Mouse (Mus musculus): ENCODE data around the gene Tmem183a.

Gene Tmem183a

GRCm38 (mm10) chr1:134361857-134362212, at the start of gene Tmem183a:
Gene Tmem183a (minus strand): TSS chr1:134361979.
- peak; percentile 97 for DNase-seq

DNA sequence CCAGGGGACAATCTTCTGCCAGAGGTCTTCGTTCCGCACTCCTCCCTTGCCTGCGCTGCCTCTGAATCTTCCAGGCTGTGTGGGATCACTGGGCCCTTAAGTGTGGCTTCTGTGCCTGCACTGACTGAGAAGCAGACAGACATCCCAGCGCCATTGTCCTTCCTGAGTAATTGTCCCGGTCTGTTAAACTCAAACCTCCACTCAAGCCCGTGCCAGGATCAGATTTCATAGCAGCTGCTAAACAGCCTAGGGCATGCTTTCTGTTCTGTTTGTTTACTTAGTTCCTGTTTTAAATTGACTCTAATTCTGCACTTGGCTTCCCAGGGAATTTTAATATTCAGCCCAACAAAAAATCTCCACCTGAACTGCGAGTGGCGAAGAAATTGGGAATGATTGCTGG, 46.3 kb upstream of the Tmem183a start:
- DNase-seq = no peak

DNA sequence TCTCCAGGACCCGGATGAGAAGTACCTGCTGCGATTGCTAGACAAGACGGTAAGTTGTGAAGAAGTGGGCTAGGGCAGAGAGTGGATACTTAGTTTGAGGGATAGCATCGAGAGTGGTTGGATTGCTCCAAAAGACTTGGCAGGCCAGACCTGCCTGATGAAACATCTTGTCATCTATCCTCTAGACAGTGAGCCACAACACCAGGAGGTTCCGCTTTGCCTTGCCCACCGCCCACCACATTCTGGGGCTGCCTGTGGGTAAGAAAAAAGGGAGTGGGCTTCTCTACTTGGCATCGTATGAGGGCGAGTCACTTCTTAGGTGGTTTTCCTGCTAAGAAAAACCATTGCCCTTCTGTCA, 44.6 kb upstream of the Tmem183a start:
- no peak for DNase-seq

DNA sequence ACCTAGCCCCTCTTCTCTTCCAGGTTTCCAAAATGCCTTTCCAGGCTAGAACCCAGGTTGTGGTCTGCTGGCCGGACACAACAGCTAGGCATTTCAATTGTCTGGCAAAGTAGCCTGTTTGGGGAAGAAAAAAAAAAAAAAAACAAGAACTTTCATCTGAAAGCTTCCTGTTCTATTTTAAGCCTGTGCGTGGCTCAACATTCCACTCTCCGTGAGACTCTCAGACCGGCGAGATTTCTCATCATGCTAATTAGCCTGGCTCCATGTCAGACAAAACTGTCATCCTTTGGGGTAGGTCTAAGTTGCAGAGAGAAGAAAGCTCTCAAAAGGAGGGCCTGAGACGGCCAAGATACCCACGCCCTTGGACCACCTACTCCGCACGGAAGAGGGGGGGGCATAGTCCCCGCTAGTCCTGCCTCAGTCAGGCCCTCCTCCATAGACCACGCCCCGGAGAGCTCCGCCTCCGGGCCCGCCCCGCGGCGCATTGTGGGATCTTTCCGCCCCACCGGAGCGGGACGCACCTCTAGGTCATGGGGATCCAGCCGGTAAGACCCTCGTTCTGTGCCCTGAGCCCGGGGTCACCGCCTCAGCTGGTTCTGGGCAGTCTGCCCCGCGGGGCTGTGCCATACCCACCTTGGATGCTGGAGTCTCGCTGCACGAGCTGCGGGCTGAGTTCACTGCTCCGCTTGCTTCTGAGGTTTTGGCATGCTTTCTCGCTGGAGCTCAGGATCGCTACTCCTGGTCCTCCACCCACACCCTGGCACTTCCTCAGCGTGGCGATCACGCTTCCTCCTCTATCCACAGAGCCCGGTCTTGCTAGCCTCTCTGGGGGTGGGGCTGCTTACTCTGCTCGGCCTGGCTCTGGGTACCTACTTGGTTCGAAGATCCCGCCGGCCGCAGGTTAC, 44.0 kb upstream of the Tmem183a start, which contains the start of gene Cyb5r1:
Gene Cyb5r1 (plus strand): TSS at position 51 of the 905 bp plus-strand sequence.
- peak; percentile 39 for DNase-seq

DNA sequence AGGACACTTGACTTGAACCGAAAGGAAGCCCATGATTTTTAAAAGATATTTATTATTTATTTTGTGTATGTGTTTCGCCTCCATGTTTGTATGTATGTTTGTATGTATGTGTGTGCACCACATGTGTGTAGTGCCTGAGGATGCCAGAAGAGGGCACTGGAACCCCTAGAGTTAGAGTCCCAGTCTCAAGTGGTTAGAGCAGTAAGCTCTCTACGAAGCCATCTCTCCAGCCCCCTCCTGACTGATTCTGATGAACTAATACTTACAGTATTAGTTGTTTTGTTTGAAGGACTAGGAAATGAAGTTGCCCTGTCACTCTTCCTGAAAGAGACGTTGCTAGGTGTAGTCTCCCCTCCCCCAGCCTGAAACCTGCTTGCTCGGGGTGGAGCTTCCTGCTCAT, 38.0 kb upstream of the Tmem183a start:
- DNase-seq = no peak

DNA sequence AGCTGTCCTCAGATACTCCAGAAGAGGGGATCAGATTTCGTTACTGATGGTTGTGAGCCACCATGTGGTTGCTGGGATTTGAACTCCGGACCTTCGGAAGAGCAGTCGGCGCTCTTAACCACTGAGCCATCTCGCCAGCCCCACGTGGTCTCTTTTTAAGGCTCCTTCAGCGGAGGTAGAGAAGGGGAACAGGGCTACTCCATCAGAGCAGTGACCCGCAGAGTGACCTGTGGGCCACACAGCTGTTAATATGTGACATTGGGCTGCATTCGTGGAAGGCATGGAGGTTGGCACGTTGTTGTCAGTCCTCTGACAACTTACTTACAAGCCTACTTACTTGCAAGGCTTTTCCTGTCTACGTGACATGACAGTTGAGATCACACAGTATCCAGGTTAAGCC, 36.4 kb upstream of the Tmem183a start:
- DNase-seq = no peak

- DNase-seq = no peak
These were observed 32.0 kb upstream of the Tmem183a start for GRCm38 (mm10) chr1:134393827-134394226.

GRCm38 (mm10) chr1:134385666-134386065, 23.9 kb upstream of the Tmem183a start, which contains the start of gene 4933406M09Rik:
Gene 4933406M09Rik (plus strand): TSS chr1:134385940.
- DNase-seq = no peak

- DNase-seq = no peak
These were observed 23.4 kb upstream of the Tmem183a start for GRCm38 (mm10) chr1:134385176-134385575.

DNA sequence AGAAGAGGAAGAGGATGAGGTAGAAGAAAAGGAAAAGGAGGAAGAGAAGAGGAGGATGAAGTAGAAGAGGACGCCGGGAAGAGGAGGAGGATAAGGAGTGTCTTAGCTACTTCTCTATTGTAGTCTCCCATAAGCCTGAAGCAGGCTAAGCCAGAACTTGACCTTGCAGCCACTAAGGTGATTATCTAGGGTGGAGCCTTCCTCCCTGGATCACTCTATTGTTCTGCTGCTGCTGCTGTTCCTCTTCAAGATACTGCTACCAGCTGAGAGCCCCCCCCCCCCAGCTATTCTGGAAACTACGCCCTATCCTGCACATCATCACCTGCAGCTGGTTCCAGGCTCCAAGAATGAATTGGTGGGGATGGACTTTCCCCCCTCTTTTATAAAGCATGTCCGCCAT, 22.8 kb upstream of the Tmem183a start:
- no peak for DNase-seq

- no peak for DNase-seq
These were observed 20.2 kb upstream of the Tmem183a start for GRCm38 (mm10) chr1:134381795-134382625.

DNA sequence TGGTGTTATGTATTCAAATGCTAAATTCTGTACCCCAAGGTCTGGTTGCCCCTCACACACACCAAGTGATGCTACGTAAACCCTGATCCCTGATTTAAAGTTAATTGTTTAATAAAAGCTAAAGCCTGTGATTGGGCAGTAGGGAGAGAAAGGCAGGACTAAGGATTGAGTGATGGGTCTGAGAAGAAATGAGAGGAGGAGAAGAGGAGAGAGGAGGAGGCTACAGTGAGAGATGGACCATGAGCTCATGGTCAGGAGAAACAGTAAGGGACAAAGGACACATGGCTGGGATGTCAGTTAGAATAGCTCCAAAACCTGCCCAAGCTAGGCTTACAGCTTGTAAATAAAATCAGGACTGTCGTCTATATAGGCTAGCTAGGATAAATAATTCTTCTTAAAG, 19.3 kb upstream of the Tmem183a start:
- no peak for DNase-seq

- no peak for DNase-seq
These were observed 12.3 kb upstream of the Tmem183a start for GRCm38 (mm10) chr1:134374124-134374523.

GRCm38 (mm10) chr1:134368777-134369337, 7.1 kb upstream of the Tmem183a start:
- peak; percentile 77 for DNase-seq

DNA sequence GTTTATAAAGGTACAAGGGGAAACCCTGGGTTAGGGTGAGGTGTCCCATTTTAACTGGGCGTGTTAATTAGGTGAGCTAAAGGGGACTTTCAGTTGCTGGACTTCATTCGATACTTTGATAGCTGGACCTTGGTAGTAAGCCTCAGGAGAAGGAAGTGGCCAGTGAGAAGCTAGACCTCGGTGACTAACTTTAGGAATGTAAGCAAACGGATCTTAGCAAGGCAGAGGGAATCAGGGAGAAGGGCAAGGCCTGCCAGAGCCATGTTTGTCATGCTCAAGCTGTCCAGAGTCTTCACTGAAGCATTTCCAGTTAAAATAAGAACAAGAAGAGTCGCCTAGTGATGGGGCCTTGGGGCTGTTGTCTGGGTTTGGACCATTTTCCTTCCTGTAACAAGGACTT, 3.7 kb upstream of the Tmem183a start:
- no peak for DNase-seq

DNA sequence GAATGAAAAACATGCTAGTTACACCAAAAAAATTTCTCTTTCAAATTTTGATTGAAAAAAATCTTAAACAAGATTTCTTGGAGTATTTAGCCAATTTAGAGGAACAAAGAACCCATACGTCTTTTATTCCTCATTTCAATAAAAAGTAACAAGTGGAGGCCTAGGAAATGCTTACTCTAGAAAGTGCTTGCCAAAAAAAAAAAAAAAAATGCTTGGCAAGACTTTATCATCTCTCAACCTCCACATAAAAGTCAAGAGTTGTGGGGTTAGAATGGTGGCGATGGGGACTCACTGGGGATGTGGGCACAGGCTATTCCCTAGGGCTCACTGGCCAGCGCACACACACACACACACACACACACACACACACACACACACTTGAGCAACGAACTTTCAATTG, 1.4 kb upstream of the Tmem183a start:
- DNase-seq = no peak

GRCm38 (mm10) chr1:134361195-134361856, 453 bp downstream of the Tmem183a start:
- DNase-seq = no peak

DNA sequence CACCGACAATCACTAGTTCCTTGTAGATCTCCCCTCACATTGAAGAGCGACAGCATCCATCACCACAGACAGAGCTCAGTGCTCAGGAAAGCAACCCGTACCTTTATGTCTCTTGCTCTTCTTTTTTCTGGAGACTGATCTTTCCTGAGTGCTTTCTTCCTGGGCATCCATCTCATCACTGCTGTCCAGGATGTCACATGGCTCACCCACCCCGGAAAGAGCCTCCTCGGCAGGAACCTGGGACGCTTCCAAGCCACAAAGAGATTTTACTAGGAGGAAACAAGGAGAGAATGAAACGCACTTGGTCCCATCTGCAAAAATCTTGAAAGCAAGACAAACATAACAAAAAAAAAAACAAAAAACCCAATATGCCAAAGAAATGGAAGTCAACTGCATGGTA, 1.1 kb downstream of the Tmem183a start:
- DNase-seq = no peak

DNA sequence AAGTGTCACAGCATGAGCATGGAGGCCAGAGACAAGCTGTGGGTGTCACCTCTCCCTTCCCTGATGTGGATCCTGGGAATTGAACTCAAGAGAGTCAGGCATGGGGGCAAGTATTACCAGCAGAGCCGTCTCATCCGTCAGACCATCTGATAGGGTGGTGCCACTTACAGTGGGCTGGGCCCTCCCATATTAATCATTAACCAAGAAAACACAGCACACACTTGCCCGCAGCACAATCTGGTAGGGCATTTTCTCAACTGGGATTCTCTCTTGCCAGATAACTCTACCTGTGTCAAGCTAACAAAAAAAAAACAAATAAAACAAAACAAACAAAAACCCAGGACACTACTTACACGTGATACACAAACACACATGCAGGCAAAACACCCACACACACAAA, 4.3 kb downstream of the Tmem183a start:
- no peak for DNase-seq

GRCm38 (mm10) chr1:134353326-134353725, 8.5 kb downstream of the Tmem183a start:
- DNase-seq = no peak

DNA sequence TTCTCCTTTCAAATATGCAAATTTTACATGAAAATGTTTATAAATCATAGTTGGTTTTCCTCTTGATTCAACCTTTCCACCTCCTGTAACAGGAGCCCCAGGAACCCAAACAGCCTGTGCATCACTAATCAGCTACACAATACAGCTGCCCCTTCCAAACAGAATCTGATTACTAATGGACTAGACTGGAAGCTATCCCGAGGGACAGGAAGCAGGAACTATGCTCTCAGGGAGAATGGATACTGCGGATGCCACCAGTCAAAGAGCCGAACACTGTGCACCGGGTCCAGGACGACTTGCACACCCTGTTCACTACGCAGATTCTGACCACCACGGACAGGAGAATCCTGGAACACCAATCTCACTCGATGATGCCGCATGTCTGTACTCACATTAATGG, 14.0 kb downstream of the Tmem183a start:
- no peak for DNase-seq

DNA sequence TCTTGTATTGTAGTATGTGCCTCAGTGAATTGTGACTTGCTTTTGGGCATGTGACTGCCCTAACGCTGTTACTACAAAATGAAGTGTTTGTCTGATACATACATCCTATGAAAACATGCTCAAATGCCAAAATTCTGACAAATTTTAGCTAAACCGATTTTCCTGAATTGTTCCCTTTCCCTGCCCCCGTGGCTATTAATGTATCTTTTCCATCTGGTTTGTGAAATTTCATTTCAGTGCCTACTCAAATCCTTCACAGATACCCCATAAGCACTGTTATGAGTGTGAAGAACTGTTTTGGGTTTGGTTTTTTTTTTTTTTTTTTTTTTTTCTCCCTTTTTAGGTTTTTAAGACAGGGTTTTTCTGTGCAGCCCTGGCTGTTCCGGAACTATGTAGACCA, 16.7 kb downstream of the Tmem183a start:
- DNase-seq = no peak
